Mouse (Mus musculus): Measurements from ENCODE around the gene Gcdh. TPM values are rescaled to one million over a fixed set of nuclear protein-coding genes. Genes with fewer than 3 reads are reported as not detected.

The Gcdh gene
- polyA plus RNA-seq, 1 experiment from 2014 or later = 35.7 TPM

GRCm38 (mm10) chr8:84845355-84846093, 48.2 kb downstream of the Gcdh start:
- ATAC-seq (replicated peaks; ENCODE audit: low FRiP score, low TSS enrichment, low read depth) (no peak), DNase-seq (ENCODE audit: low spot score) (peak; percentile 70)
- no peaks in the 10 kb centered on the region for H3K9me3 ChIP-seq (ENCODE audit: control insufficient read depth, low read length)
- peak overlapping the region; percentile 99 for H3K4me3 ChIP-seq (ENCODE audit: low read depth, low read length)
- peak overlapping the region; percentile 99 for H3K9ac ChIP-seq (ENCODE audit: low read length)
- no peaks in the 10 kb centered on the region for H3K27me3 ChIP-seq (replicated peaks; ENCODE audit: control insufficient read depth, insufficient read depth, low read length)
- peak overlapping the region; percentile 79; the same call in 1 of the 2 replicates for H3K27ac ChIP-seq (ENCODE audit: low read depth)
- H3K4me2 ChIP-seq (ENCODE audit: low read length) = peak overlapping the region; percentile 73
- WGBS = 12% methylated on average over 12 of the region's 12 CpGs
- H3K4me1 ChIP-seq (replicated peaks; ENCODE audit: control insufficient read depth, insufficient read depth, low read length) = peaks cover 33% of the 10 kb centered on the region
- peaks cover 47% of the 10 kb centered on the region for H3K36me3 ChIP-seq (ENCODE audit: control insufficient read depth, insufficient read depth, low read length)

- peaks cover 47% of the 10 kb centered on the region for H3K36me3 ChIP-seq (ENCODE audit: control insufficient read depth, insufficient read depth, low read length)
- no peaks in the 10 kb centered on the region for H3K9me3 ChIP-seq (ENCODE audit: control insufficient read depth, low read length)
- no peaks in the 10 kb centered on the region for H3K27me3 ChIP-seq (replicated peaks; ENCODE audit: control insufficient read depth, insufficient read depth, low read length)
- peak overlapping the region; percentile 99; the same call in 1 of the 2 replicates for H3K9ac ChIP-seq (ENCODE audit: low read length)
- peak overlapping the region; percentile 73 for H3K4me2 ChIP-seq (ENCODE audit: low read length)
- 81% methylated on average over 9 of the region's 9 CpGs for WGBS
- ATAC-seq (replicated peaks; ENCODE audit: low FRiP score, low TSS enrichment, low read depth) (no peak), DNase-seq (ENCODE audit: low spot score) (no peak)
- peak overlapping the region; percentile 99 for H3K4me3 ChIP-seq (ENCODE audit: low read depth, low read length)
- H3K27ac ChIP-seq (ENCODE audit: low read depth) = no peak overlapping the region
- peaks cover 34% of the 10 kb centered on the region for H3K4me1 ChIP-seq (replicated peaks; ENCODE audit: control insufficient read depth, insufficient read depth, low read length)
Observed at GRCm38 (mm10) chr8:84844397-84845070, 49.2 kb downstream of the Gcdh start.

- no peak for DNase-seq (ENCODE audit: low spot score)
- 81% methylated on average over 1 of the region's 1 CpGs for WGBS
- no peak for ATAC-seq (replicated peaks; ENCODE audit: low FRiP score, low TSS enrichment, low read depth)
- Histone ChIP-seq H3K4me2 (ENCODE audit: low read length) (no peak overlapping the region), H3K27me3 (replicated peaks; ENCODE audit: control insufficient read depth, insufficient read depth, low read length) (no peaks in the 10 kb centered on the region), H3K36me3 (ENCODE audit: control insufficient read depth, insufficient read depth, low read length) (peaks cover 70% of the 10 kb centered on the region), H3K9ac (ENCODE audit: low read length) (no peak overlapping the region), H3K9me3 (ENCODE audit: control insufficient read depth, low read length) (no peaks in the 10 kb centered on the region), H3K4me3 (ENCODE audit: low read depth, low read length) (no peak overlapping the region), H3K27ac (ENCODE audit: low read depth) (no peak overlapping the region; the same call in 1 of the 2 replicates), H3K4me1 (replicated peaks; ENCODE audit: control insufficient read depth, insufficient read depth, low read length) (peaks cover 30% of the 10 kb centered on the region)
Observed at GRCm38 (mm10) chr8:84841514-84841913, 52.2 kb downstream of the Gcdh start.

- WGBS = 1% methylated on average over 55 of the region's 55 CpGs
- H3K27me3 ChIP-seq (replicated peaks; ENCODE audit: control insufficient read depth, insufficient read depth, low read length) = no peaks in the 10 kb centered on the region
Observed at GRCm38 (mm10) chr8:84840248-84840999, 53.3 kb downstream of the Gcdh start, which contains the start of gene Rad23a. TSS of gene Rad23a (minus strand) at chr8:84840665.

GRCm38 (mm10) chr8:84839875-84840247, 53.9 kb downstream of the Gcdh start:
- Histone ChIP-seq H3K36me3 (ENCODE audit: control insufficient read depth, insufficient read depth, low read length) (peaks cover 78% of the 10 kb centered on the region), H3K9ac (ENCODE audit: low read length) (peak overlapping the region; percentile 94), H3K27me3 (replicated peaks; ENCODE audit: control insufficient read depth, insufficient read depth, low read length) (no peaks in the 10 kb centered on the region), H3K27ac (ENCODE audit: low read depth) (peak overlapping the region; percentile 84), H3K4me1 (replicated peaks; ENCODE audit: control insufficient read depth, insufficient read depth, low read length) (peaks cover 33% of the 10 kb centered on the region), H3K9me3 (ENCODE audit: control insufficient read depth, low read length) (no peaks in the 10 kb centered on the region), H3K4me2 (ENCODE audit: low read length) (peak overlapping the region; percentile 78), H3K4me3 (ENCODE audit: low read depth, low read length) (peak overlapping the region; percentile 90)
- no peak for DNase-seq (ENCODE audit: low spot score)
- WGBS = 1% methylated on average over 7 of the region's 7 CpGs
- no peak for ATAC-seq (replicated peaks; ENCODE audit: low FRiP score, low TSS enrichment, low read depth)

More at GRCm38 (mm10) chr8:84840248-84840999, 53.3 kb downstream of the Gcdh start, which contains the start of gene Rad23a:
- Histone ChIP-seq H3K9ac (ENCODE audit: low read length) (peak within 1 kb of the TSS; percentile 94), H3K36me3 (ENCODE audit: control insufficient read depth, insufficient read depth, low read length) (peaks cover 78% of the 10 kb centered on the region), H3K4me1 (replicated peaks; ENCODE audit: control insufficient read depth, insufficient read depth, low read length) (peaks cover 33% of the 10 kb centered on the region), H3K27ac (ENCODE audit: low read depth) (peak within 1 kb of the TSS; percentile 84), H3K9me3 (ENCODE audit: control insufficient read depth, low read length) (no peaks in the 10 kb centered on the region), H3K4me2 (ENCODE audit: low read length) (peak within 1 kb of the TSS; percentile 78), H3K4me3 (ENCODE audit: low read depth, low read length) (peak within 1 kb of the TSS; percentile 90)
- peak; percentile 92 for DNase-seq (ENCODE audit: low spot score)
- peak; percentile 94 for ATAC-seq (replicated peaks; ENCODE audit: low FRiP score, low TSS enrichment, low read depth)

GRCm38 (mm10) chr8:84839411-84839810, 54.3 kb downstream of the Gcdh start:
- Histone ChIP-seq H3K9ac (ENCODE audit: low read length) (peak overlapping the region; percentile 94), H3K36me3 (ENCODE audit: control insufficient read depth, insufficient read depth, low read length) (peaks cover 78% of the 10 kb centered on the region)

GRCm38 (mm10) chr8:84838513-84838912, 55.2 kb downstream of the Gcdh start:
- DNase-seq (ENCODE audit: low spot score) = no peak
- no peak overlapping the region for H3K4me3 ChIP-seq (ENCODE audit: low read depth, low read length)
- H3K4me1 ChIP-seq (replicated peaks; ENCODE audit: control insufficient read depth, insufficient read depth, low read length) = peaks cover 25% of the 10 kb centered on the region
- no peaks in the 10 kb centered on the region for H3K27me3 ChIP-seq (replicated peaks; ENCODE audit: control insufficient read depth, insufficient read depth, low read length)
- H3K36me3 ChIP-seq (ENCODE audit: control insufficient read depth, insufficient read depth, low read length) = peaks cover 75% of the 10 kb centered on the region
- no peak overlapping the region for H3K9ac ChIP-seq (ENCODE audit: low read length)
- no peak overlapping the region for H3K27ac ChIP-seq (ENCODE audit: low read depth)
- ATAC-seq (replicated peaks; ENCODE audit: low FRiP score, low TSS enrichment, low read depth) = no peak
- no peak overlapping the region for H3K4me2 ChIP-seq (ENCODE audit: low read length)
- 92% methylated on average over 5 of the region's 5 CpGs for WGBS
- H3K9me3 ChIP-seq (ENCODE audit: control insufficient read depth, low read length) = no peaks in the 10 kb centered on the region

More at GRCm38 (mm10) chr8:84839411-84839810, 54.3 kb downstream of the Gcdh start:
- 94% methylated on average over 2 of the region's 2 CpGs for WGBS
- DNase-seq (ENCODE audit: low spot score) (no peak), ATAC-seq (replicated peaks; ENCODE audit: low FRiP score, low TSS enrichment, low read depth) (no peak)
- Histone ChIP-seq H3K4me1 (replicated peaks; ENCODE audit: control insufficient read depth, insufficient read depth, low read length) (peaks cover 33% of the 10 kb centered on the region), H3K27me3 (replicated peaks; ENCODE audit: control insufficient read depth, insufficient read depth, low read length) (no peaks in the 10 kb centered on the region), H3K27ac (ENCODE audit: low read depth) (peak overlapping the region; percentile 84; the same call in 1 of the 2 replicates), H3K4me2 (ENCODE audit: low read length) (peak overlapping the region; percentile 78), H3K4me3 (ENCODE audit: low read depth, low read length) (peak overlapping the region; percentile 90), H3K9me3 (ENCODE audit: control insufficient read depth, low read length) (no peaks in the 10 kb centered on the region)

- no peak overlapping the region for H3K4me2 ChIP-seq (ENCODE audit: low read length)
- ATAC-seq (replicated peaks; ENCODE audit: low FRiP score, low TSS enrichment, low read depth) (no peak), DNase-seq (ENCODE audit: low spot score) (no peak)
- WGBS = 80% methylated on average over 15 of the region's 15 CpGs
- peaks cover 25% of the 10 kb centered on the region for H3K4me1 ChIP-seq (replicated peaks; ENCODE audit: control insufficient read depth, insufficient read depth, low read length)
- H3K27me3 ChIP-seq (replicated peaks; ENCODE audit: control insufficient read depth, insufficient read depth, low read length) = no peaks in the 10 kb centered on the region
- no peak overlapping the region for H3K4me3 ChIP-seq (ENCODE audit: low read depth, low read length)
- H3K36me3 ChIP-seq (ENCODE audit: control insufficient read depth, insufficient read depth, low read length) = peaks cover 70% of the 10 kb centered on the region
- no peaks in the 10 kb centered on the region for H3K9me3 ChIP-seq (ENCODE audit: control insufficient read depth, low read length)
- H3K27ac ChIP-seq (ENCODE audit: low read depth) = no peak overlapping the region
- H3K9ac ChIP-seq (ENCODE audit: low read length) = no peak overlapping the region
Observed at GRCm38 (mm10) chr8:84837912-84838470, 55.7 kb downstream of the Gcdh start.

All from intestine, embryonic 14.5 days (tissue).